Mouse (Mus musculus) brown adipose tissue, adult 24 weeks (tissue): ENCODE measurements around the gene Ccdc12. TPM values are rescaled to one million over a fixed set of nuclear protein-coding genes. Genes with fewer than 3 reads are reported as not detected.

Experiments used
- H3K27ac ChIP-seq: fragments of 200-500 bp; replicated peaks from 2 replicates; pipeline ENCODE4 v1.5.1; 2012; ENCODE audit warnings: low read depth, mild to moderate bottlenecking, low read length
- H3K4me1 ChIP-seq: fragments of 200-500 bp; 2 replicates; pipeline ENCODE4 v1.6.1; 2012; ENCODE audit warnings: low read length, mixed read lengths; ENCODE audit not compliant: control insufficient read depth, insufficient read depth, insufficient read length
- H3K4me3 ChIP-seq: fragments of 200-500 bp; 2 replicates; pipeline ENCODE4 v1.5.1; 2012; ENCODE audit warnings: low read depth, mild to moderate bottlenecking, low read length, moderate library complexity; ENCODE audit not compliant: insufficient read depth
- polyA plus RNA-seq: library from polyadenylated mRNA; stranded (reverse); fragments of >200 nt; gene quantifications from 2 replicates; pipeline ENCODE4 v1.2.4, GENCODE M21; 2012; ENCODE audit not compliant: missing spikeins, insufficient read depth, insufficient read length

Gene Ccdc12
- polyA plus RNA-seq, 1 experiment, result 46.2 TPM

DNA sequence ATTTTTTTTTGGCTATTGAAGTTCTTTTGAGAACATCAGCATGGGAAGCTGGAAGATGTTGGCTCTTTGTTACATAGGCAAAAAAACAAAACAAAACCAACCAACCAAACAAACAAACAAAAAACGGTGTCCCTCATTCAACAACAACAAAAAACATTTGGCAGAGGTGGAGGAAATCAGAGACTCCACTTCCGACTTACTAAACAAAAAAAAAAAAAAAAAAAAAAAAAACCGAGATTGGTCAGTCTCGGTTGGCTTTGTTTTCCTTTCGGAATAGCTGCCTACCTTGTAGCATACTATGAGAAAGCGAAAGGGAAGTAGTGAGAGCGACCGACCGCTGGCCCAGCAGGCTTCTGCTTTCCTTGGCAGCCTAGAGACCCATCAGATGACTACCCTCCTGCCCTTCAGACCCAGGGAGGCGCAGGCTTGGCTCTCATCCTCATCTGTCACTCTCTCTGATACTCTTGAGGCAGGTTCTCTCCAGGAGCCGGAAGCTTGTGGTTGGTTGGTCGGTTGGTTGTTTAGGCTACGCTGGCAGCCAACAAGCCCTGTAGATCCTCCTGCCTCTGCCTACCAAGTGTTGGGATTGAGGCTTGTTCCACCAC, 1.3 kb downstream of the Ccdc12 start:
- Histone ChIP-seq H3K4me1 (peaks cover 15% of the 10 kb centered on the region), H3K4me3 (peak overlapping the region; percentile 80), H3K27ac (peak overlapping the region; percentile 88)

DNA sequence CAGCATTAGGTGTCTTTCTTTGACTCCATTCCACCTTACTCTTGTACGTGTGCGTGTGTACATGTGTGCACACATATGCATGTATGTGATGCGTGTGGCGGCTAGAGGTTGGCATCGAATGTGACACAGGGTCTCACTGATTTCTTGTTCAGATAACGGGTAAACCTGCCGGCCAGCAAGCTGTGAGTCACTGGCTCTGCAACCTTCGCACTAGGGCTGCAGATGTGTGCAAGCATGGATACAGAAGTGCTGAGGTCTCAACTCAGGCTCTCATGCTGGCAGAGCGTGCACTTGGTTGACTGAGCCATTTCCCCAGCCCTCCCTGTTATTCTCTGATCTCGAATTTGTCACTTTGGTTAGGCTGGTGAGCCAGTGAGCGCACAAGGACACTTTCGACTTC, 3.2 kb downstream of the Ccdc12 start:
- Histone ChIP-seq H3K4me1 (peaks cover 12% of the 10 kb centered on the region), H3K27ac (no peak overlapping the region), H3K4me3 (no peak overlapping the region)

DNA sequence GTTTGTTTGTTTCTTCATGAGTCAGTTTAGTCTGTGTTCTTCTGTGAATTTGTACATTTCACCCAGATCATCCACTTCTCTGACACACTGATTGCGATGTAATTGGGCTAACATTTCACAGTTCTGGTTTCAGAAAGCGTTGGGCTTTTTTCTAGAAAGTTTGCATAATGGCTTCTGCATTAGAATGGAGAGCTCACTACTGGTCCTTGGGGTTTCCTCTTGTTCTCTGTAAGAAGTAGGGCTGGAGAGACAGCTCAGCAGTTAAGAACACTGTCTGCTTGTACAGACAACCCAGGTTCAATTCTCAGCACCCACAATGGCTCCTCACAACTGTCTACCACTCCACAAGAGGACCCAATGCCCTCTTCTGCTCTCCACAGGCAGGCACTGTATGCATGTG, 3.9 kb downstream of the Ccdc12 start:
- Histone ChIP-seq H3K27ac (no peak overlapping the region), H3K4me3 (no peak overlapping the region), H3K4me1 (peaks cover 12% of the 10 kb centered on the region)

DNA sequence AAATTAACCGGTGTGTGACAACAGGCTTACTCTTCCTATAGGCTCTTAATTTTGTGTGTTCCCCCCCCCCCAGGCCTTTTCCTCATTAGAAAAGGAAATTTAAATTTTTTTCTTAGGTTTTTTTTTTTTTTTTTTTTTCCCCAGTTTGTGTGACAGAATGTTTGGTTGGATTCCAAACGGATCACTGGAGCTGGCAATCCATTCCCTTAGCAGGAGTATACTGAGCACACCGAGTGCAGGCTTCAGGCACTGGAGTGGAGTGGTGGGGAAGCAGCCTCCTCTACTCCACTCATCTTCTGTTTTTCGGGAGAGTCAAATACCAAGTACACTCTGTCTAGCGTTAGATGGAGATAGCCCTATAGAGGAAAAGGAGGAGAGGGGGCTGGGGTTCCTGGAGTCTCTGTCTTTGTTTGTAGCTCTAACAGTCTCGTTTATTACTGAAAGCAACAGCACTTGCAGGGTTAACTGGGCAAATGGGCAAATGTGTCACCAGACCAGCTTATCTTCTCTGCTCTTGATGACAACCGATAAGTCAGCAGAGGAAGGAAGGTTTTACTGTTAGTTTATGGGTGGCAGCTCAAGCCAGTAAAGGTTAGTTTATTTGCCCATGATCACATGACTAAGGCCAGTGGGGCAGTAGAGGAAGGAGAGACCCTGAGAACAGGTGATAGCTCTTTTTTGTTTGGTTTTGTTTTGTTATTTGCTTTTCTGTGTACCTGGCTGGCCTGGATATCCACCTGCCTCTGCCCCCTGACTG, 4.7 kb downstream of the Ccdc12 start:
- Histone ChIP-seq H3K4me3 (no peak overlapping the region), H3K27ac (no peak overlapping the region), H3K4me1 (peaks cover 10% of the 10 kb centered on the region)

DNA sequence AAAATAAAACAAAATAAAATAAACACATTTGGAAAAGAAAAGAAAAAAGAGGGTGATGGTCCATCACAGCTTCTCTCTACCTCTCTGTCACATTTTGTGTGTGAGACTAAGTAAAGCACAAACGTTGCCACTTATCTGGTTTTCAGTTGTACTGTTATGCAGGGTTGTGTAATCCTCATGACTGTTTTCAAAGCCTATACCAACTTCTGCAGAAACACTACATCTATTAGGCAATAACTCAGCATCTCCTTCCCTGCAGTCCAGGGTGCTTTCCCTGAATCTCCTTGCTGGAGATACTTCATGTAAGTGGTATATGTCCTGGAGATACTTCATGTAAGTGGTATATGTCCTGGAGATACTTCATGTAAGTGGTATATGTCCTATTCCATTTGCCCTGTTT, 6.5 kb downstream of the Ccdc12 start:
- Histone ChIP-seq H3K4me3 (no peak overlapping the region), H3K27ac (no peak overlapping the region), H3K4me1 (peaks cover 19% of the 10 kb centered on the region)

DNA sequence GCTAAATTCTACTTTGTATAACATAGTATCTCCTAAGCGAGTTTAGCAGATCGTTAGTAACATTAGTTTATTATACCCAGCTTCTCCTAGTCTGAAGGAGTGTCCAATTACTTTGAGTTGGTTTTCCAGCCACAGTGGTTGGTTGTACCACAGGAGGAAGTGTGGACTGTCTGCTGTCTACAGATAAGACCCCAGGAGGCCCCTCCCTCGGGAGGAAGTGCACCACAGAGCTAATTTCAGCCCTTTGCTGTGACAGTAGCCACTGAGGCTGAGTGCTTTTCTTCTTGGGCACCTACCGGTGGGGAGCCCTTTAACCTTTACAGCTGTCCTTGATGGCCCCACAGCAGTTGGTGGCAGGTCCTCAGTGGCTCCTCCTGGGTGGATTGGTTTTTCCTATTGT, 9.6 kb downstream of the Ccdc12 start:
- Histone ChIP-seq H3K27ac (no peak overlapping the region), H3K4me3 (no peak overlapping the region), H3K4me1 (peaks cover 16% of the 10 kb centered on the region)

DNA sequence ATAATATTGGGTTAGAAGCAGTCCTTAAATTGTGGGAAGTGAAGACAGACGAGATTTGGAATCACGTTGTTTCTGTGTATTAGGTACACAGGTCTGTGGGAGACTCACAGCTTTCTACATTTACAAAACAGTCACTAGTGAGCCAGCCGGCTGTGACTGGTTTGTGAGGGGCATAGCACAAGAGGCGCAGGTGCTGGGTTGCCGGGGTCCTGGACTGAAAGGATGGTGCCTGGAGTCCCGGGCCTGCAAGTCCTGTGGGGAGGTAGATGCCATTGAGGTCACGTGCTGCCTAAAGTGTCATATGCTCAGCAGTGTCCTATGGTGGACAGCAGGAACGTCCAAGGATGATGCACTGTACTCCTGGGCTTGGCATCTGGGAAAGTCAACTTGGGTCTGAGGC, 10.1 kb downstream of the Ccdc12 start:
- H3K4me3 ChIP-seq, result no peak overlapping the region
- peak overlapping the region; percentile 28 for H3K27ac ChIP-seq
- peaks cover 19% of the 10 kb centered on the region for H3K4me1 ChIP-seq

DNA sequence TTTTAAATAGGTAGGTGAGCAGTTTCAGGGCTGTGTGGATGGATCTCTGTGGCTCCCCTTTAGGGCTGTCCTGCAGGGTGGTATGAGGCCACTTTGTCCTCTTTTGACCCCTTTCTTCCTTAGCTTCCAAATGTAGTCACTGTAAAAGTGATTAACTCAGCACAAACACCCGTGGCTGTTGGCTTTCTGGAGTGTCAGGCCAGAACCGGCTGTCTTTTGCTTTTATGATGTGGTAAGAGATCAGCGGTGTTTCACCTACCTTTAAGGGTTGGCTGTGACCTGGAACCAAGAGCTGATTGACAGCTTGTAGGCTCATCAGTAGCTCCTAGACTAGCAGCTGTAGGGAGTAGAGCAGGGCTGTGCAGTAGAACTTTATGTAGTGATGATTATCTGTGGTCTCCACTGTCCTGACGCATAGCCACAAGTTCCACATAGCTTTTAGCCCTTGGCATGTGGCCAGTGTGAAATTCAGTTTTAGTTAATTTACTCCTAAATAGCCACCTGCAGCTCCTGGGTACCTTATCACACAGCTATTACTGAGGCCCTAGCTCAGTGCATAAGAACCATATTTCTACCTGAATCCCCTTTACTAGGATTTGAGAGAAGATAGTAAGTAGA, 11.0 kb downstream of the Ccdc12 start:
- H3K4me1 ChIP-seq, result peaks cover 18% of the 10 kb centered on the region
- H3K4me3 ChIP-seq, result no peak overlapping the region
- H3K27ac ChIP-seq, result peak overlapping the region; percentile 28

DNA sequence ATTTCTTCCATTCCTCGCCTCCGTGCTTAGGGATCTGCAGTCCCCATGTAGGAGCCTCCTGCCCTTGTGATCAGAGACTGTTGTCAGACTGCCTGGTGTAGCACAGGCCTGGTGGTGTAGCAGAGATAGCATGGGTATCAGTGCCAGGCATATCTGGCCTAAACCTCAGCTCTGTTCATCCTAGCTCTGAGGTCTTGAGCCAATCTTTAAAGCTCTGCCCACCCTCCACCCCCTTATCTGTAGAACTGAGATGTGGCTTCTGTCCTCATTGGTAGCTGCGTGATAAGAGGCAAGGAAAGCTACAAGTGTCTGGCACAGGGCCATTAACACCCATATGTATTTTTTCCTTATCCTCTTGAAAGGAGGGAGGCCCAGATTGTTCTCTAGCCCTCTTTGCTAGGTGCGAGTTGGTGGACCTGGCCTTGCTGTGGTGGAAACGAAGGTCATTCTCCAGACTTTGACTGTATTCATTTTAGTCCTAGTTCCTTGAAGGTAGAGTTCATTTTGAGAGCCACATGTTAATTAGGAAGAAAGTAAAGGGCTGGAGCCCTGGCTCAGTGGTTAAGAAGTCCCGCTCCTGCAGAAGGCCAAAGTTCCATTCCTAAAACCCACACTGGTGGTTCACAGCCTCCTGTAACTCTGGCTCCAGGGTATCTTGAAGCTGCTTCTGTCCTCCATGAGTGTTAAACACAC, 12.4 kb downstream of the Ccdc12 start:
- H3K4me1 ChIP-seq, result peaks cover 28% of the 10 kb centered on the region
- no peak overlapping the region for H3K27ac ChIP-seq
- H3K4me3 ChIP-seq, result no peak overlapping the region

DNA sequence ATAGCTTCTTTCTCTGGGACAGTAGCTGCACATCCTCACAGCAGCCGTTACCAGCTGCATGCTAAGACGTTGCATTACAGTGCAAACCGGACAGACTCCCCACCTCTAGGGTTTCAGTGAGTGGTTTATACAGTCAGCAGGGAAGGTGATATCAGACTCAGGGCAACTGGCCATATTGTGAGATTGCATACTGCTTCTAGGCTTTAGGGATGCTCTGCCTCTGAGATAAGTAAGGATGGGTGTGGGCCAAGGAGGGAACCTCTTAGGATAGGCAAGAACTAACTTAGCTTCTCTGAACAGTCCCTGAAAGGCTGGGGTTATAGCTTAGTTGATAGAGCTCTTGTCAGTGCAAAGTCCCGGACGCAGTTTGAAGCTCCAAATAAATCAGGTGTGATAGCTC, 13.5 kb downstream of the Ccdc12 start:
- no peak overlapping the region for H3K4me3 ChIP-seq
- H3K27ac ChIP-seq, result no peak overlapping the region
- peaks cover 36% of the 10 kb centered on the region for H3K4me1 ChIP-seq

DNA sequence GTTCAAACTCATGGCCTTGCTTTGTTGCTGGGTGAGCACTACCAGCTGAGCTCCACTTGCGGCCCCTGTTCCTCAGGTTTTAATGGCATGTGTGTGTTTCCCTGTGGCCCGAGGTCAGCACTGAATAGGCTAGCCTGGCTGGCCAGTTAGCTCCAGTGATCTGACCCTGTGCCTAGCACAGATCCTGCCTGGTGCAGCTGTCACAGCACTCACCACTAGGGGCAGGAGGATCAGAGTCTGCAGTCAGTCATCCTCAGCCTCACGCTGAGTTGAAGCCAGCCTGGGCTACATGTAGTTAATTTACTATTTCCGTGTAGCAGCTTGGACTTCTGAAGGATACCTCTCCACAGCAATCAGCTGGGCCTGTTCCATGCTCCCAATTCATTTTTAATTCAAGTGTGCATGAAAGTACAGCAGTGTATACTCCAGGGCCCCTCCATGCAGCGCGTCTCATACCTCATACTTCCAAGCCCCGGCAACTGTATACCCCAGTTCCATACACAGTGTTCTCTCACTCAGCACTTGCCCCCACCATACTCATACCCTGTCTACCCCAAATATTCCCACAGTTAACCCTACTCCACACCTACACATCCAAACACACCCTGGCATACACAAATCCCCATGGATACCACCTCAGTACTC, 16.3 kb downstream of the Ccdc12 start:
- peak overlapping the region; percentile 38 for H3K4me3 ChIP-seq
- H3K4me1 ChIP-seq, result peaks cover 45% of the 10 kb centered on the region

DNA sequence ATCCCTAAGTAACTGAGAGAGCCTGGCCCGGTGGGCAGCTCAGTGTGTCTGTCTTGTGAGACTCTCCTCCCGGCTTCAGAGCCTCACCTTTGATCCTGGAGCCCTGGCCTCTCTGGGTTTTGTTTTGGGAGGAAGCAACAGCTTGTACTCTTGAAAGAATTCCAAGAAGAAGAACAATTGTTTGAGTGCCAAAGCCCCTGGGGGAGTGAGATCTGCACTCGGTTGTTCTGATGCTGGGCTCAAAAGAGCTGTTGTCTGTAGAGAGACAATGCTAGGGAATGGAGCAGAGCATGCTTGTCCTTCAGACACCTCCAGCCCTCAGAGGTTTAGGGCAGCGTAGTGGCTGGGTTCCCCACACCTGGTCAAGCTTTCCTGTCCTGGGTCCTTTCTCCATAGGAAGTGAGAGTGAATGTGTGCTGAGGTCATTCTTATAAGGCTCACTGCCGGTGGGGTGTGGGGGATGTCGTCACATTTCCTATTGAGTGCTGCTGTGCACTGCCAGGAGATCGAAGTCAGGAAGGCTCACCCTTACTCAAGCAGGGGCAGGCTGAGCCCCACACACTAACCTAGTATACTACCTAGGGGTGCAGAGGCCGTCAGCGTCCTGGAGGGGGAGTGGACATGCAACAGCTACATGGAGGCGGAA, 16.9 kb downstream of the Ccdc12 start:
- Histone ChIP-seq H3K4me1 (peaks cover 48% of the 10 kb centered on the region), H3K4me3 (peak overlapping the region; percentile 38), H3K27ac (peak overlapping the region; percentile 98)

More for the DNA sequence above, 16.3 kb downstream of the Ccdc12 start:
- peak overlapping the region; percentile 98 for H3K27ac ChIP-seq

DNA sequence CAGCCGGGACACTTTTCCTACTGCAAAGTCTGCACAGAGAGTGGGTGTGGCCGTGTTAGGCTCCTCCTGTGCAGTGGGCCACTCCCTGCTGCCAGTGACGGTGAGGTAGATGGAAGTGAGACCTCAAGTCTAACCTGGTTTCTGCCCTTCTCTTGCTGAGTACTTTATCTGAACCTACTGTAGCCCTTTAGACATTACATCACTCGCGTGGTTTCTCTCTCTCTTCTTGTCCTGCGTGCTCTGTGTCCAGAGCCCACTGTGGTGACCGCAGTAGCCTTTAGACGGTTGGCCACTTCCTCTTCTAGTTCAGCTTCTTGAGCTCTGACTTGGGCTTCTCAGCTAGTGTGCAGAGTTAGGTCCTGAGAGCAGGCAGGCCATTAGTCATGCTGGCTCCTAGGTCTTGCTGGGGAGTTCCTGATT, 20.2 kb downstream of the Ccdc12 start:
- Histone ChIP-seq H3K4me1 (peaks cover 51% of the 10 kb centered on the region), H3K27ac (peak overlapping the region; percentile 38; the same call in 1 of the 2 replicates), H3K4me3 (no peak overlapping the region)

DNA sequence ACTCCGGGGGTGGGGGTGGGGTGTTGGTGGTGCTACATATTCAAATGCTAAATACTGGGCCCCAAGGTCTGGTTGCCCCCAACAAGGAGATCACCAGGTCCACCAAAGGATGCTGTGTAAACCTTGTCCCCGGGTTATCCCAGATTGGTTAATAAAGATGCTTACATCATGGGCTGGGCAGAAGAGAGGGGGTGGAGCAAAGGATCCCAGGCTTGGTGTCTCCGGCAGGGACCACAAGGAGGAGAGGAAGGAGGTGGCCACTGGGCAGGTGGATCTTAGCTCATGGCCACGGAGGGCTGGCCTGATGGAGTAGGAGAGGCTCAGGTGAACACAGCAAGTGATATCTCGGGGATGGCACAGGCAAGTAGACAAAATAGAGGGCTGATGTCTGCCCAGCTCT, 22.6 kb downstream of the Ccdc12 start:
- H3K4me1 ChIP-seq, result peaks cover 56% of the 10 kb centered on the region

More for the DNA sequence above, 22.6 kb downstream of the Ccdc12 start:
- no peak overlapping the region for H3K27ac ChIP-seq
- no peak overlapping the region for H3K4me3 ChIP-seq
